Mouse (Mus musculus): ENCODE measurements around the gene Cemip. TPM values are rescaled to one million over a fixed set of nuclear protein-coding genes. Genes with fewer than 3 reads are reported as not detected.
A peak's percentile ranks its signal among the peaks of the same experiment; 100 is the strongest.
"Not testable (repeated sequence)": the region's sequence is repeated elsewhere in the genome, so short reads cannot be mapped to it uniquely, and the experiment has no call there.

Gene Cemip
- polyA plus RNA-seq (2017; shearing (Covaris generic)) = under 1 TPM in 1 of 2 experiments, not detected in 1; 0.19 TPM

DNA sequence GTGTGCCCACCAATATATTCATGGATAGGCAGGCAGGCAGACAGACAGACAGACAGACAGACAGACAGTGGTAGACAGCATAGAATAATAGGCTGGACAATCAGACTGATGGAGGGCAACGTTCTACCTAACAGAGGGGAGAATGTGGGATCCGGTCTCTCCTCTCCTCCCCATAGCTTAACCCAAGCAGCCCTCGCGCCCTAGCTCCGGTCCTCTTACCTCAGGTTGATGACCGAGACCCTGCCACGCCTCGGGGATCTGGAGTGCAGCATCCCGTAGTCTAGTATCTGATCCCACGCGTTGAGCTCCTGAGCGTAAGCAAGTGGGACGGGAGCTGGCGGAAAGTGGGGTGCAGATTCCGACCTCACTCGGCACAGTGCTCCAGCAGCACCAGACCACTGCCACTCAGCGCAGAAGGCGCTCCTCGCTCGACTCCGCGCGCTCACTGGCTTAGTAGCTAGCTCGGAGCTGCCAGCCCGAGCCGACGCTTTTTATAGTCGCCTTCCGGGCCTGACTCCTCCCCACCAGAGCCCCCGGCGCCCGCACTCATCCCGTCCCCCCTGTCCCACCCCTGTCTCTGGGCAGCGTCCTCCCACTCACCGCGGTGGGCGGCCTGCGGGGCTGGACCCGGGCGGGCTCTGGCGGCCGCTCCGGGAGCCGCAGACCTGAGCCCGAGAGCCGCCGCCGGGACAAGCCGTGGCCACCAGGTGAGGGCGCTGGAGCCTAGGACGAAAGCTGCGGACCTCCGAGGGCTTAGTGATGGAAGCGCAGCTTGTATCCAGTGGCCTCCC, at the start of gene Cemip:
Gene Cemip, minus strand, starts transcription at position 464 of the 791 bp plus-strand sequence.
- ATAC-seq = peak; percentile 72

- ATAC-seq = no peak
Measured at GRCm38 (mm10) chr7:84132704-84133103, 46.4 kb upstream of the Cemip start.

DNA sequence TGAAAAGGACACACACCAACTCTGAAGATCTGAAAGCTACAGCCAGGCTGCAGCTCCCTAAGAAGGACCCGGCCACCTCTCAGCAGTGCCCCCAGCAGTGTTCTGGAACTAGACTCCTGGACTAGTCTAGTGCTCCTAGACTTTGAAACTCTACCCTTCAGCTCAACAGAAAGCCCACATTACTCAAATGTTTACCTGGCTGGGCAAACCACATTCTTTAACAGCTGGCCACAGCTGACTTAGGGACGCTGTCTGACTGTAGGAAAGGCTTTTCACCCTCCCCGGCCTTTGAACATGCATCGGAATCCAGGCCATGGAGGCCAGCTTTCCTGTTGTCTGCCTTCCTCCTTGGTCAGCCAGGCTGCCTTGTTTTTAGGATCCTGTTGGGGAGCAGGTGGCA, 45.4 kb upstream of the Cemip start:
- ATAC-seq = no peak

DNA sequence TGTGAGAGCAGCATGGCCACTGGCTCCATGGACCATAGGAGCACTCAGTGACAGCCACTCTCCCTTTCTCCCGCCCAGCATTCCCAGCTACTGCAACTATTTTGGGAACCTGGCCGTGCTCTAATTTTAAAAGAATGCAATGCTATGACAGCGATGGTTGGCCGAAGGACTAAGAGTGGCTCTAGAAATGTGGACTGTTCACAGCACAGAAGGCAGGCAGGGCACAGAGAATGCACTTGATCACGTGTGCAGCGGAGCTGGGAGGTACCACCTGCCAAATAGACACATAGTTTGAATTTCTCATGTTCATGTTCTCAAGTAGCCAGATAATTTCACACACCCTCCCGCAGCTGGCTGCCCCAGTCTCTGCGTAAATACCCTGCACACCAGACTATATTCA, 42.4 kb upstream of the Cemip start:
- no peak for ATAC-seq

- ATAC-seq = no peak
Measured at GRCm38 (mm10) chr7:84125730-84126129, 39.4 kb upstream of the Cemip start.

- not testable (repeated sequence) for ATAC-seq
Measured at GRCm38 (mm10) chr7:84123651-84124050, 37.3 kb upstream of the Cemip start.

DNA sequence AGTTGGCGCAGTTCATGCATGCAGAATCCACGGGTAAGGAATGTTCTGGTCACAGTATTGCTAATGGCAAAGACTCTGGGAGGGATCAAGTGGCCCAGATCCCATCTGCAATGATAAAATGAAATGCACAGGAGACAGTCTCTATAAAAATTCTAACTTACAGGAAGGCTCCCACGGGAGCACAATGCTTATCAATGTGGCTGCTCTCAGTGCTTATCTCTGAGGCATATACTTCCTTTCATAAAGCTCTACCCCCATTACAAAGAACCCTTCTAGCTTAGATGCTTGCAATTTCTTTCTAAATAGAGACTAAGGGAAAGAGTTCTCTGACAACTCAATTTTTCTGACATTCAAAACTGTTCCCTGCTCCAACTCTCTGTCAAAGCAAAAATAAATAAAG, 35.5 kb upstream of the Cemip start:
- no peak for ATAC-seq

DNA sequence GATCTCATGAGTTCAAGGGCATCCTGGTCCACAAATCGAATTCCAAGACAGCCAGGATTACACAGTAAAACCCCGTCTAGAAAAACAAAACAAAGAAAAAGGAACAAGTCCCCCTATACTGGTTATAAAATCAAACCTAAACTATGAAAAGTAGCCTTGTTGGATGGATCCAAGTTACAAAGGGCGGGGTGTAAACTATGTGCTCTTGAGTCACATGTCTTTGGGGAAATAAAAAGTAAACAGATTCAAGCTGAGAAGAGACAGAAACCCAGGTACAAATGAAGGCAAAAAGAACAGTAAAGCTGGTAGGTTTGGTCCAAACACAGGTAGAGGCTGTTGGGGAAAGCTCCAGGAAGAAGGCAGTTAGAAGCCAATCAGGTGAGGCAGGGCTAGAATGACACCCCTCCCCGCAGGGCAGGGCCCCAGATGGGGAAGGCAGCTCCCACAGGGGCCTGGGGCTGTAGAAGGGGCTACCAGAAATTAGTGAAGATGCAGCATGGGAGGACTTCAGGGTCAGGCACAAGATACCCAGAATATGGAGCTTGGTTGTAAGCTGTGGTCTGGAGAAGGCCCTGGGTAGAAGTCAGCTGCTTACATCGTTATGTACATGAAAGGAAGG, 33.9 kb upstream of the Cemip start:
- ATAC-seq = peak; percentile 24

- peak; percentile 51 for ATAC-seq
Measured at GRCm38 (mm10) chr7:84119216-84120105, 33.2 kb upstream of the Cemip start.

DNA sequence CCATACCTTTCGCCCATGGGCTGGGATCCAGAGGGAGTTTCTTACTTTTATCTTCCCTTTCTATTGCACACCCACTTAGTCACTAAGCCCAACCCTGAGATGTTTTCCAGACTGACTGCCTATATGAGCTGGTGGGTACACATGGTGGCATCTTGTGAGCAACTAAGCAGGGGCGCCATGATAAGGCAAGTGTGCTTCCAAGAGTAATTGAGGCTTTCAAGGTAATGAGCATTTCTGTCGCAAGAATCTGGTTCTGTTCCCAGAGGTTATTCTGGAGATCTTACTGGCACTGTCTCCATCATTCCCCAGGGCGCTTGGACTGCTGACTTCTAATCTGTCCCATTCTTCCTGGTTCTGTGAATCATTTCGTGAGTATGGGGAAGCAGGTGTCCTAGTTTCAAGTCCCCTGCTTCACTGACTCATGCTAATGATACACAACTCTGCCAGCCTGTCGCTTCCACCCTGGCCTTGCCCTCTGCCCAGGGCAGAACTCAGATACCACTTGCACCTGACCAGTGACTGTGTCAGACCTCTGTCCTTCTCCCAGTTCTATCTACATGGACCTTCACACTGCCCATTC, 31.3 kb upstream of the Cemip start:
- ATAC-seq = no peak

- no peak for ATAC-seq
Measured at GRCm38 (mm10) chr7:84116621-84117542, 30.6 kb upstream of the Cemip start.

DNA sequence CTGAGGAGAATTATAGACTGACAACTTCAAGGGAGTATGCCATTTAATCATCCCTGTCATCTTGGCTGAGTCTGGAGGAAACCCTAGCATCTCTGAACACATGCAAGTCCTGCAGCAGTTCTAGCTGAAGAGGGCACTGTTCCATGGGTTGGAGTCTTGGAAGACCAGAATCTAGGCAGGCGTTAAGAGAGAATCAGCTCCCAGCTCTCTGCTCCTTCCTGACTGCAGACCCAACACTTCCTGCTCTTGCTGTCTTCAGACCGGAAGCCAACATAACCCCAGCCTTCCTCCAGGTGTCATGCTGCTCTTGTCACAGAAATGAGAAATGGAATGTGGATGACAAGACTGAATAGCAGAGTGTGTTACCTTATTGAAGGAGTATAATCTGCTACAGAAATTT, 29.1 kb upstream of the Cemip start:
- peak; percentile 91 for ATAC-seq

- ATAC-seq = no peak
Measured at GRCm38 (mm10) chr7:84114775-84115174, 28.5 kb upstream of the Cemip start.

DNA sequence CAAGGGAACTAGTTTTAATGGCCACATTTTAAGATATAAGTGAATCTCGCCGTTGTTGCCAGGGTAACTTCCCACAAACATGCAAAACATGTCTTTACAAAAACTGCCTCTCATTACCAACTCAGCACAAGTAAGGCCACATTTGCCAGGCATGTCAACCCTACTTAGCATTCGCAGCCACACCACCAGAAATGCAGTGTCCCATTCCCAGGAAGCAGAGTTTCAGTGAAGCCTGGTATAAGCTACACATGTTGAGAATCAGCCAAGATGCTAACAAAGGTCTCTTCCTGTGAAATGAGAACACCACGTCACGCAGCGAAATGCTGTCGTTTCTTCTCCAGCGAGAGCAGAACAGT, 26.7 kb upstream of the Cemip start:
- no peak for ATAC-seq

DNA sequence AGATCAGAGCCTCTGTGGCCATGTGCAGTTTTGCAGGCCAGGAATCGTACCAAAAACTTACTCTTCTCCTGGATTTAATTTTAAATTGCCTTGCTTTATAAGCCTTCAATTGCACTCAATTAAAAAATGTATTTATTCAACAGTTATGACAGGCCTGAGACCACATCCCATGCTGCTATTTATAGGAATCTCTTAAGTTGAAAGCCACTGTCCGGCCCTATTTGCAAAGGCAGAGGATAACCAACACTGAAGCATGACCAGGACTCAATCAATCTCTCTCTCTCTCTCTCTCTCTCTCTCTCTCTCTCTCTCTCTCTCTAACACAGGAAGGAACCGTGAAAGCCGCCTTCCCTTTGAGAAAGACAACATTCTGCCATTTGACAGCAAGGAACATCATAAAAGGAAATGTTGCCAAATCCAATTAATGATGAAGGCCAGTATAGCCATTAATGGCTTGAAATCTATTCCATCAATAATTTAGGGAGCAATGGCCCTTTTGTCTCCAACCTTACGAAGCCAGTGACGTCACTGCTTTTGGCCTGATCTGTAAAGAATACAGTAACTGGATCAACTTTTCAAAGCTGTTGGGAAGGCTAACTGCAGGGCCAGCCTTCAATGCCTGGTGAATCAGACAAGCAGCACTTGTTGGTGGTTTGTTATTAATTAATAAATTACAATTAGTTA, 26.2 kb upstream of the Cemip start:
- ATAC-seq = no peak

DNA sequence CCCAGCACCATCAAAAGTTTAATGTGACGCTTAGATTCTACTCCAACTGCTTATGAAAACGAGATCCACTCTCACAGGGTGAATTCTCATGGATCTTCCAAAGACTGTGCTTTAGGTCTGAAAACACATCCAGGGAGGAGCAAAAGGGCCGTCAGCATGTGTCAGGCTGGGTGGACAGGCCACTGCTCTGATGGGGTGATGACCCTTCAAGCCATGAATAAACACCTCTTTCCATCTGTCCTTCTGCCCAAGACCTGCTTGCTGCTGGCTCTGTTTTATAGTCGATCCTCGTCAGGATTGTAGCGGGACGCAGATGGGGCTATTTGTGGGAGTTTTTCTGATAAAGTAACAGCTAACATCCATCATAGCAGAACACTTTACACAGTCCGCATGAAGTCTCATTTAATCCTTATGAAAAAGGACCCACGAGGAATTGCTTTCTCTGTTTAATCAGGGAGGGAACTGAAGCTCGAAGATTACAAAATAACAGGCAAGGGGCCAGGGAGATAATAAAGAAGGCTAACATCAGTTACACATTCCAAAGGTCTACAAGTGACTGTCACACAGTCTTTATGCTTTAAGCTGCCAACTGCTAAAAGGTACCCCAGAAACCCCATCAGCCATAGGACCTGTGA, 25.5 kb upstream of the Cemip start:
- ATAC-seq = no peak

DNA sequence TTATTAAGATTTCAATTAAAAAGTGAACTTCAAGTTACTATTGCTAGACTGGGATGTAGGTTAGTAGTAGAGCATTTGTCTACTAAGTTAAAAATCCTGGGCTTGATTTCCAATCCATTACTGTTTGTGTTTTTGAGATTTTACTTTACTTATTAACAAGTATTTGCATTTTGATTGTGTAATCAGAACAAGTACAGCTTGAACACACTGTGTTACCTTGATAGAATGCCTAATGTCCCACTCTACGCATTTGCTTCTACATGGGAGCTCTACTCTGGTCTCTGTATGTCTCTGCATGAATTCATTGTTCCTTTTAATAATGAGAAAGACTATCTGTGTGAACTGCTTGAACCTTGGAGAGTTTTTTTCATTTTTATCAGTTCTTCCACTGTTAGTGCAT, 20.6 kb upstream of the Cemip start:
- ATAC-seq = no peak

DNA sequence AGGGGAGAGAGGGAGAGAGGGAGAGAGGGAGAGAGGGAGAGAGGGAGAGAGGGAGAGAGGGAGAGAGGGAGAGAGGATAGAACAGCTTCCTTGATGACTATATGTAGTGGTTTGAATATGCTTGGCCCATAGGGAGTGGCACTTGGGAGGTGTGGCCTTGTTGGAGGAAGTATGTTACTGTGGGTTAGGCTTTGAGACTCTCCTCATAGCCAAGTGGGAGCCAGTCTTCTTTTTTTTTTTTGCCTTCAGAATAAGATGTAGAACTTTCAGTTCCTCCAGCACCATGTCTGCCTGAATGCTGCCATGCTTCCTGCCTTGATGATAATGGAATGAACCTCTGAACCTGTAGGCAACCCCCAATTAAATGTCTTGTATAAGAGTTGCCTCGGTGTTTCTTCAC, 16.3 kb upstream of the Cemip start:
- no peak for ATAC-seq

GRCm38 (mm10) chr7:84100672-84101071, 14.4 kb upstream of the Cemip start:
- no peak for ATAC-seq

GRCm38 (mm10) chr7:84098098-84098497, 11.8 kb upstream of the Cemip start:
- no peak for ATAC-seq

GRCm38 (mm10) chr7:84096501-84096900, 10.2 kb upstream of the Cemip start:
- ATAC-seq = no peak
